Mouse (Mus musculus) lung, postnatal 0 days (tissue): ENCODE results near the gene Mettl23. TPM values are rescaled to one million over a fixed set of nuclear protein-coding genes. Genes with fewer than 3 reads are reported as not detected.
A peak's percentile ranks its signal among the peaks of the same experiment; 100 is the strongest.

Experiments used
- ATAC-seq: fragments of 200-750 bp; cut with Nextera tagmentation; 2 replicates; pipeline ENCODE4 v1.8.0; 2017; ENCODE audit warnings: moderate library complexity
- DNase-seq: peaks from one replicate; pipeline ENCODE4 v3.0.0-alpha.2; 2016; ENCODE audit warnings: low spot score
- H3K27ac ChIP-seq: fragments of 300-500 bp; sonication (generic); 2 replicates; pipeline ENCODE4 v1.5.1; 2014; ENCODE audit warnings: antibody characterized with exemption, mild to moderate bottlenecking, low read length, mixed read lengths
- H3K27me3 ChIP-seq: fragments of 300-500 bp; sonication (generic); replicated peaks from 2 replicates; pipeline ENCODE4 v1.6.1; 2014; ENCODE audit warnings: low read length, mixed read lengths; ENCODE audit not compliant: insufficient read depth
- H3K36me3 ChIP-seq: fragments of 300-500 bp; sonication (generic); 2 replicates; pipeline ENCODE4 v1.6.1; 2014; ENCODE audit warnings: low read length, mixed read lengths; ENCODE audit not compliant: insufficient read depth
- H3K4me1 ChIP-seq: fragments of 300-500 bp; sonication (generic); 2 replicates; pipeline ENCODE4 v1.6.1; 2014; ENCODE audit warnings: antibody characterized with exemption, low read depth, low read length, mixed read lengths; ENCODE audit not compliant: insufficient read depth
- H3K4me2 ChIP-seq: fragments of 300-500 bp; sonication (generic); replicated peaks from 2 replicates; pipeline ENCODE4 v1.6.1; 2014; ENCODE audit warnings: low read depth, mild to moderate bottlenecking, low read length, moderate library complexity, mixed read lengths
- H3K4me3 ChIP-seq: fragments of 300-500 bp; sonication (generic); 2 replicates; pipeline ENCODE4 v1.5.1; 2014; ENCODE audit warnings: low read depth, low read length
- H3K9ac ChIP-seq: fragments of 300-500 bp; sonication (generic); replicated peaks from 2 replicates; pipeline ENCODE4 v1.6.1; 2014; ENCODE audit warnings: low read depth, mild to moderate bottlenecking
- H3K9me3 ChIP-seq: fragments of 300-500 bp; sonication (generic); 2 replicates; pipeline ENCODE4 v1.6.1; 2016; ENCODE audit warnings: low read length, mixed read lengths
- CTCF ChIP-seq: IDR thresholded peaks from 2 replicates; pipeline ENCODE4 v1.5.1; 2016; ENCODE audit warnings: antibody characterized with exemption, mild to moderate bottlenecking
- EP300 ChIP-seq: IDR thresholded peaks from 2 replicates; pipeline ENCODE4 v1.6.1; 2016; ENCODE audit warnings: antibody characterized with exemption, mild to moderate bottlenecking, control low read depth
- WGBS: fragments of 180-500 bp; shearing (Covaris S2); extraction: QIAGEN DNeasy Blood & Tissue Kit; methylation state at CpG from one replicate; pipeline ENCODE4 v1.1.7; 2014; 5-methylcytosine and 5-hydroxymethylcytosine counted together
- polyA plus RNA-seq: library from polyadenylated mRNA; unstranded; fragments of >200 nt; fragmentation: Nextera tagmentation; extraction: Ambion mirVana; gene quantifications from 2 replicates; pipeline ENCODE4 v1.2.1, GENCODE M21; 2015

Gene Mettl23
- polyA plus RNA-seq, 1 experiment from 2014 or later, result 62.3 TPM

DNA sequence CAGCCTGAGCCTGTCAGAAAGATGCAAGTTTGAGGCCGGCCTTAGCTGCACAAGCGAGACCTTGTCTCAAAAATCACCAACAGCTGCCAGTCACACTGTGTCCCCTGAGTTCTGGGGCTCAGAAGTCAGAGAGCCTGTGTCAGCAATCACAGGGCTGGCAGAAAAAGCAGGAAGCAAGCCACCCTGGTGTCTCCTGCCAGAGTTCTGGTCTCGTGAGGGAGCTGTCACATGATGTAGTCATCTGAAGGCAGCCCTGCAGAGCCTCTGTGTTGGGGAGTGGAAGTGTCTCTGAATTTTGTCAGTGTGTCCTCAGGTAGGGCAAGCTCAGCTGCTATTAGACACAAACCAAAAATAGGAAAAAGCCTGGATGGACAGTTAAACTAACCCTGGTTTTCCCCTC is 25.1 kb downstream of the Mettl23 start:
- no peak overlapping the region for H3K27ac ChIP-seq
- no peak for DNase-seq
- no peak overlapping the region for H3K4me3 ChIP-seq
- ATAC-seq, result no peak
- no peak overlapping the region for H3K9ac ChIP-seq
- no peaks in the 10 kb centered on the region for H3K4me1 ChIP-seq
- 70% methylated on average over 3 of the region's 3 CpGs for WGBS
- no peaks in the 10 kb centered on the region for H3K27me3 ChIP-seq
- no peak for TF ChIP-seq EP300
- TF ChIP-seq CTCF, result no peak
- H3K4me2 ChIP-seq, result no peak overlapping the region
- H3K9me3 ChIP-seq, result no peaks in the 10 kb centered on the region
- peaks cover 26% of the 10 kb centered on the region for H3K36me3 ChIP-seq

DNA sequence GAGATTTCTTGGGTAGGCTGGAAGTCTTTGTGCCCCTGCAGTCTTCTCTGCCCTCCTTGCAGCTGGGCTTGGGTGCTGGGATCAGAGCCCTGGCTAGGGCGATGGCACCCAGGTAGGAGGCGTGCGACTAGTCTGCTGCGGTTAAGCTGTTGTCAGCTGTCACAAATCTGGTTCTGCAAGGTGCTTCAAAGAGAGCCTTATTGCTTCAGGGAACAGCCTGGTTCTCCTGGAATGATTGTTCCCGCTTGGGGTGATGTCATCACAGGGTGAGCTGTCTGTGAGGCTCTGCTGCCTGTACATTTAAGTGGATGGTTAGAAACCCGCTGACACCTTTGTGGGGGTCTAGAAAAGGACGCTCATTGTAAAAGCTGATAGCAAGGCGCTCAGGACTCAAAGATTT is 26.1 kb downstream of the Mettl23 start:
- TF ChIP-seq EP300, result no peak
- Histone ChIP-seq H3K36me3 (peaks cover 27% of the 10 kb centered on the region), H3K4me1 (no peaks in the 10 kb centered on the region), H3K9ac (no peak overlapping the region), H3K9me3 (no peaks in the 10 kb centered on the region), H3K4me3 (no peak overlapping the region), H3K4me2 (no peak overlapping the region), H3K27ac (no peak overlapping the region), H3K27me3 (no peaks in the 10 kb centered on the region)
- DNase-seq (peak; percentile 82), ATAC-seq (peak; percentile 83)
- 71% methylated on average over 8 of the region's 8 CpGs for WGBS

DNA sequence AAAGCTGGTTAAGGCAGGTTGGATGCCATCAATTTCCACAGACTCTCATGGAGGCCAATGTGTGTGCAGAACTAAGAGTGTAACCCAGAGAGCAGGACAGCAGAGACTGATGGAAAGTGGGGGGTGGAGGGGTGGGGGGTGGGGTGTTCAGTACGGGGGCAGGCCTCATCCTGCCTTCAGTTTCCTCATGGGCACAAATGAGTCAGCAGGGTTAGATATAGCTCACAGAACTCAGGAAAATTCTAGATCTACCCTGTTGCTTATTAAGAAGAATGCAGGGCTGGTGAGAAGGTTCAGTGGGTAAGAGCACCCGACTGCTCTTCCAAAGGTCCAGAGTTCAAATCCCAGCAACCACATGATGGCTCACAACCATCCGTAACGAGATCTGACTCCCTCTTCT is 26.6 kb downstream of the Mettl23 start:
- H3K27ac ChIP-seq, result no peak overlapping the region
- ATAC-seq (peak; percentile 37; the same call in 1 of the 2 replicates), DNase-seq (no peak)
- H3K9ac ChIP-seq, result no peak overlapping the region
- no peaks in the 10 kb centered on the region for H3K9me3 ChIP-seq
- peaks cover 27% of the 10 kb centered on the region for H3K36me3 ChIP-seq
- H3K4me2 ChIP-seq, result no peak overlapping the region
- WGBS, result 61% methylated on average over 4 of the region's 4 CpGs
- no peak for TF ChIP-seq CTCF
- TF ChIP-seq EP300, result no peak
- no peak overlapping the region for H3K4me3 ChIP-seq
- H3K4me1 ChIP-seq, result no peaks in the 10 kb centered on the region
- no peaks in the 10 kb centered on the region for H3K27me3 ChIP-seq

DNA sequence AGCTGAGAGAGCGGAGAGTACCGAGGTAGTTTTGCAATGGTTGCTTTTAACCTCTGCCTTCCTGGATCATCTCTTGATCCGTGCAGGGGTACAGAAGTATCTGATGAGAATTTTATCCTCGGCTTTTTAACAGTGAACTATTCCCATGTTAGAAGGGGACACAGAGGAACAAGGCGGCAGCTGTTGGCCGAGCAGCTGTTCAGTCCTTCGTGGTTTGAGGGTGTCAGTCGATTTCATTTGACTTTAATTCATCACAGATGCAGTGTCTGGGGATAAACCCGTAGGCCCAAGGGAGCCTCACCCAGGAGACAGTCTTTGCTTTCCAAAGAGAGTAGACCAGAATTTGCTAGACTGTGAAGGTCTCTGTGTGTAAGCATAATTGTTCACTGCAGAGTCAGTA is 28.5 kb downstream of the Mettl23 start:
- Histone ChIP-seq H3K4me1 (no peaks in the 10 kb centered on the region), H3K9ac (no peak overlapping the region), H3K27ac (no peak overlapping the region), H3K4me2 (no peak overlapping the region), H3K36me3 (peaks cover 29% of the 10 kb centered on the region), H3K9me3 (no peaks in the 10 kb centered on the region), H3K4me3 (no peak overlapping the region), H3K27me3 (no peaks in the 10 kb centered on the region)
- DNase-seq (no peak), ATAC-seq (no peak)
- WGBS, result 86% methylated on average over 9 of the region's 9 CpGs
- TF ChIP-seq EP300 (no peak), CTCF (no peak)

DNA sequence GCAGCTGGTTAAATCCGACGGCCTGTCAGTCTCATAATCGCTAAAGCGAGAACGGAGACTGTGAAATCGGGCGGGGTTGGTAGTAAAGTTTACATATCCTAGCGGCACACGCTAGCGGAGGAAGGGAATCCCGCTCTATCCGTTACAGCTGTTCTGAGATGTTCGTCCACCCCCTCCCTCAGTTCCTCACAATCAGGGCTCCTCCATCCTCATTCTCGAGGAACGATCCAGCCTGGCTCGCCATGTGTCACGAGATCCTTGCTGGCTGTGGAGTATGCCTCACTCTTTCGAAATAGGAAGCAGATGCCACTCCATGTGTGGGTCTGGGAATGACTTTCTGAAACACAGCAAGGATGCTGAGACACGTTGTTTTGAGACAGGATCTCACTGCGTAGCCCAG is 30.9 kb downstream of the Mettl23 start:
- DNase-seq (no peak), ATAC-seq (no peak)
- 87% methylated on average over 20 of the region's 20 CpGs for WGBS
- Histone ChIP-seq H3K4me3 (no peak overlapping the region), H3K9ac (no peak overlapping the region), H3K9me3 (no peaks in the 10 kb centered on the region), H3K4me2 (no peak overlapping the region), H3K36me3 (peaks cover 29% of the 10 kb centered on the region), H3K27ac (no peak overlapping the region), H3K4me1 (no peaks in the 10 kb centered on the region), H3K27me3 (no peaks in the 10 kb centered on the region)
- TF ChIP-seq EP300 (no peak), CTCF (no peak)

DNA sequence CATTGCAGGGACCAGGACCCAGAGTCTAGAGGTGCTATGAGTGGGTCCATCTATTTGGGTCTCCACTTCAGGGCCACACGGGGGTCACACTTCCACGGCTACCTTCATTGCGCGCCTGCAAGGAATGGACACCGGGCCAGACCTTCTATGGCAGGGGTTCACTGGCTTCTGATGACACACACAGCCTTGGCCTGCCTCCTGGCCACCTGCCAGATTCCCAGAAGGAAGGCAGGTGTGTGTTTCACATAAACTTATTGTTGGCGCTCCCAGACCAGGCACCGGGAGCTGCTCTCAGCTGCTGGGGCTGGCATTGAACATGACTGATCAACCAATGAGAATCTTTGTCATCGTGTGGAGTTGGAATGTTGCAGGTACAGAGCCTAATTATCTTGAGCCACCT is 35.4 kb downstream of the Mettl23 start:
- no peaks in the 10 kb centered on the region for H3K27me3 ChIP-seq
- DNase-seq (no peak), ATAC-seq (no peak)
- peaks cover 10% of the 10 kb centered on the region; the same call in 1 of the 2 replicates for H3K36me3 ChIP-seq
- H3K9ac ChIP-seq, result no peak overlapping the region
- no peaks in the 10 kb centered on the region for H3K9me3 ChIP-seq
- no peak overlapping the region for H3K4me2 ChIP-seq
- H3K4me1 ChIP-seq, result no peaks in the 10 kb centered on the region
- no peak overlapping the region for H3K4me3 ChIP-seq
- no peak overlapping the region for H3K27ac ChIP-seq
- TF ChIP-seq EP300 (no peak), CTCF (no peak)
- WGBS, result 83% methylated on average over 8 of the region's 8 CpGs

DNA sequence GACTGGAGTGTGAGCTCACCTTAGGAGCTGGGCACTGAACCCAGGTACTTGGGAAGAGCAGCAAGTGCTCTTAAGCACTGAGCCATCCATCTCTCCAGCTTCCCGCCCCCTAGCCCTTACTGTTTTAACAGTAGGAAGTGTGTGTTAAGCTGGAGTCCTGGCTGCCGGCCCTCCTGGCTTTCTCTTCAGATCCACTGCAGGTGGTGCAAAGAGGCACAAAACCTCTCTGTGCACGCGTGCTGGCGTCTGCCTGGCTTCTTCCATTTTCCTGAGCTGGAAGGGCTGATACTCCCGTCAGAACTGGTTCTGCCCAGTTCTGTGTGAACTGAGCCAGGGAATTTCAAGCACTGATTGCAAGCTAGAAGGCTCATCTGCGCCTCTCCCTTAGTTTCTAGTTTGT is 37.8 kb downstream of the Mettl23 start:
- no peak overlapping the region for H3K27ac ChIP-seq
- TF ChIP-seq EP300 (no peak), CTCF (no peak)

More for the DNA sequence above, 37.8 kb downstream of the Mettl23 start:
- no peak overlapping the region for H3K4me3 ChIP-seq
- no peaks in the 10 kb centered on the region for H3K9me3 ChIP-seq
- no peaks in the 10 kb centered on the region for H3K4me1 ChIP-seq
- 38% methylated on average over 7 of the region's 7 CpGs for WGBS
- no peak overlapping the region for H3K4me2 ChIP-seq
- ATAC-seq (0 out of 2 replicates have a peak, but pooled peaks have one; percentile 40), DNase-seq (peak; percentile 11)
- no peaks in the 10 kb centered on the region for H3K36me3 ChIP-seq
- H3K27me3 ChIP-seq, result 0 out of 2 replicates have a peak, but pooled peaks cover under 1% of the 10 kb centered on the region
- no peak overlapping the region for H3K9ac ChIP-seq
